Mouse (Mus musculus): Measurements from ENCODE around the gene Tssc4. TPM values are rescaled to one million over a fixed set of nuclear protein-coding genes. Genes with fewer than 3 reads are reported as not detected.

Gene Tssc4
- polyA plus RNA-seq, 1 experiment from 2014 or later, result 60.3 TPM

- Histone ChIP-seq H3K4me2 (ENCODE audit: low read length) (no peak overlapping the region), H3K36me3 (ENCODE audit: control insufficient read depth, insufficient read depth, low read length) (peaks cover 14% of the 10 kb centered on the region), H3K4me3 (ENCODE audit: low read depth, low read length) (no peak overlapping the region), H3K27me3 (replicated peaks; ENCODE audit: control insufficient read depth, insufficient read depth, low read length) (no peaks in the 10 kb centered on the region), H3K9me3 (ENCODE audit: control insufficient read depth, low read length) (no peaks in the 10 kb centered on the region), H3K9ac (ENCODE audit: low read length) (no peak overlapping the region), H3K4me1 (replicated peaks; ENCODE audit: control insufficient read depth, insufficient read depth, low read length) (0 out of 2 replicates have a peak, but pooled peaks cover 2% of the 10 kb centered on the region), H3K27ac (ENCODE audit: low read depth) (no peak overlapping the region)
- DNase-seq (ENCODE audit: low spot score) (no peak), ATAC-seq (replicated peaks; ENCODE audit: low FRiP score, low TSS enrichment, low read depth) (no peak)
- 68% methylated on average over 2 of the region's 2 CpGs for WGBS
These were observed 14.7 kb downstream of the Tssc4 start for GRCm38 (mm10) chr7:143083708-143084107.

GRCm38 (mm10) chr7:143086366-143086765, 17.3 kb downstream of the Tssc4 start:
- Histone ChIP-seq H3K9me3 (ENCODE audit: control insufficient read depth, low read length) (no peaks in the 10 kb centered on the region), H3K36me3 (ENCODE audit: control insufficient read depth, insufficient read depth, low read length) (peaks cover 14% of the 10 kb centered on the region; the same call in 1 of the 2 replicates), H3K4me3 (ENCODE audit: low read depth, low read length) (peak overlapping the region; percentile 23), H3K27ac (ENCODE audit: low read depth) (peak overlapping the region; percentile 87), H3K9ac (ENCODE audit: low read length) (peak overlapping the region; percentile 39; the same call in 1 of the 2 replicates), H3K4me2 (ENCODE audit: low read length) (peak overlapping the region; percentile 55), H3K4me1 (replicated peaks; ENCODE audit: control insufficient read depth, insufficient read depth, low read length) (0 out of 2 replicates have a peak, but pooled peaks cover 2% of the 10 kb centered on the region), H3K27me3 (replicated peaks; ENCODE audit: control insufficient read depth, insufficient read depth, low read length) (no peaks in the 10 kb centered on the region)
- DNase-seq (ENCODE audit: low spot score), result peak; percentile 75
- 38% methylated on average over 2 of the region's 2 CpGs for WGBS
- peak; percentile 20; the same call in 1 of the 2 replicates for ATAC-seq (replicated peaks; ENCODE audit: low FRiP score, low TSS enrichment, low read depth)

- ATAC-seq (replicated peaks; ENCODE audit: low FRiP score, low TSS enrichment, low read depth) (peak; percentile 88), DNase-seq (ENCODE audit: low spot score) (peak; percentile 86)
- peak overlapping the region; percentile 55 for H3K4me2 ChIP-seq (ENCODE audit: low read length)
- 0 out of 2 replicates have a peak, but pooled peaks cover 2% of the 10 kb centered on the region for H3K4me1 ChIP-seq (replicated peaks; ENCODE audit: control insufficient read depth, insufficient read depth, low read length)
- WGBS, result 19% methylated on average over 4 of the region's 4 CpGs
- H3K27me3 ChIP-seq (replicated peaks; ENCODE audit: control insufficient read depth, insufficient read depth, low read length), result no peaks in the 10 kb centered on the region
- H3K27ac ChIP-seq (ENCODE audit: low read depth), result peak overlapping the region; percentile 87
- peak overlapping the region; percentile 23; the same call in 1 of the 2 replicates for H3K4me3 ChIP-seq (ENCODE audit: low read depth, low read length)
- no peaks in the 10 kb centered on the region for H3K9me3 ChIP-seq (ENCODE audit: control insufficient read depth, low read length)
- peaks cover 11% of the 10 kb centered on the region; the same call in 1 of the 2 replicates for H3K36me3 ChIP-seq (ENCODE audit: control insufficient read depth, insufficient read depth, low read length)
- H3K9ac ChIP-seq (ENCODE audit: low read length), result peak overlapping the region; percentile 39
These were observed 18.1 kb downstream of the Tssc4 start for GRCm38 (mm10) chr7:143087070-143087579.

GRCm38 (mm10) chr7:143093847-143094246, 24.8 kb downstream of the Tssc4 start:
- Histone ChIP-seq H3K4me3 (ENCODE audit: low read depth, low read length) (no peak overlapping the region), H3K36me3 (ENCODE audit: control insufficient read depth, insufficient read depth, low read length) (no peaks in the 10 kb centered on the region), H3K4me1 (replicated peaks; ENCODE audit: control insufficient read depth, insufficient read depth, low read length) (no peaks in the 10 kb centered on the region), H3K4me2 (ENCODE audit: low read length) (no peak overlapping the region), H3K9me3 (ENCODE audit: control insufficient read depth, low read length) (no peaks in the 10 kb centered on the region), H3K27me3 (replicated peaks; ENCODE audit: control insufficient read depth, insufficient read depth, low read length) (no peaks in the 10 kb centered on the region), H3K27ac (ENCODE audit: low read depth) (no peak overlapping the region), H3K9ac (ENCODE audit: low read length) (no peak overlapping the region)
- DNase-seq (ENCODE audit: low spot score) (no peak), ATAC-seq (replicated peaks; ENCODE audit: low FRiP score, low TSS enrichment, low read depth) (no peak)
- WGBS, result 78% methylated on average over 3 of the region's 3 CpGs

- ATAC-seq (replicated peaks; ENCODE audit: low FRiP score, low TSS enrichment, low read depth) (peak; percentile 47; the same call in 1 of the 2 replicates), DNase-seq (ENCODE audit: low spot score) (peak; percentile 90)
- H3K9ac ChIP-seq (ENCODE audit: low read length), result no peak within 1 kb of the TSS
- 37% methylated on average over 10 of the region's 10 CpGs for WGBS
- H3K4me3 ChIP-seq (ENCODE audit: low read depth, low read length), result no peak within 1 kb of the TSS
- H3K27me3 ChIP-seq (replicated peaks; ENCODE audit: control insufficient read depth, insufficient read depth, low read length), result no peaks in the 10 kb centered on the region
- no peaks in the 10 kb centered on the region for H3K9me3 ChIP-seq (ENCODE audit: control insufficient read depth, low read length)
- H3K4me1 ChIP-seq (replicated peaks; ENCODE audit: control insufficient read depth, insufficient read depth, low read length), result no peaks in the 10 kb centered on the region
- no peak within 1 kb of the TSS for H3K4me2 ChIP-seq (ENCODE audit: low read length)
- H3K36me3 ChIP-seq (ENCODE audit: control insufficient read depth, insufficient read depth, low read length), result no peaks in the 10 kb centered on the region
- H3K27ac ChIP-seq (ENCODE audit: low read depth), result no peak within 1 kb of the TSS
These were observed 25.8 kb downstream of the Tssc4 start, which contains the start of gene Trpm5 for GRCm38 (mm10) chr7:143094592-143095553. Trpm5 (minus strand) TSS chr7:143094642.

GRCm38 (mm10) chr7:143095554-143095907, 26.5 kb downstream of the Tssc4 start:
- Histone ChIP-seq H3K9ac (ENCODE audit: low read length) (no peak overlapping the region), H3K9me3 (ENCODE audit: control insufficient read depth, low read length) (no peaks in the 10 kb centered on the region), H3K36me3 (ENCODE audit: control insufficient read depth, insufficient read depth, low read length) (no peaks in the 10 kb centered on the region), H3K4me1 (replicated peaks; ENCODE audit: control insufficient read depth, insufficient read depth, low read length) (no peaks in the 10 kb centered on the region), H3K4me2 (ENCODE audit: low read length) (no peak overlapping the region), H3K27ac (ENCODE audit: low read depth) (no peak overlapping the region), H3K27me3 (replicated peaks; ENCODE audit: control insufficient read depth, insufficient read depth, low read length) (no peaks in the 10 kb centered on the region), H3K4me3 (ENCODE audit: low read depth, low read length) (no peak overlapping the region)
- ATAC-seq (replicated peaks; ENCODE audit: low FRiP score, low TSS enrichment, low read depth), result no peak
- DNase-seq (ENCODE audit: low spot score), result no peak
- WGBS, result 65% methylated on average over 1 of the region's 1 CpGs

- H3K9ac ChIP-seq (ENCODE audit: low read length), result no peak overlapping the region
- ATAC-seq (replicated peaks; ENCODE audit: low FRiP score, low TSS enrichment, low read depth) (no peak), DNase-seq (ENCODE audit: low spot score) (no peak)
- no peaks in the 10 kb centered on the region for H3K36me3 ChIP-seq (ENCODE audit: control insufficient read depth, insufficient read depth, low read length)
- peaks cover 10% of the 10 kb centered on the region for H3K27me3 ChIP-seq (replicated peaks; ENCODE audit: control insufficient read depth, insufficient read depth, low read length)
- 72% methylated on average over 4 of the region's 4 CpGs for WGBS
- no peak overlapping the region for H3K27ac ChIP-seq (ENCODE audit: low read depth)
- no peak overlapping the region for H3K4me2 ChIP-seq (ENCODE audit: low read length)
- no peaks in the 10 kb centered on the region for H3K9me3 ChIP-seq (ENCODE audit: control insufficient read depth, low read length)
- no peaks in the 10 kb centered on the region for H3K4me1 ChIP-seq (replicated peaks; ENCODE audit: control insufficient read depth, insufficient read depth, low read length)
- no peak overlapping the region for H3K4me3 ChIP-seq (ENCODE audit: low read depth, low read length)
These were observed 31.7 kb downstream of the Tssc4 start for GRCm38 (mm10) chr7:143100759-143101158.

GRCm38 (mm10) chr7:143105258-143105897, 36.3 kb downstream of the Tssc4 start:
- H3K36me3 ChIP-seq (ENCODE audit: control insufficient read depth, insufficient read depth, low read length), result no peaks in the 10 kb centered on the region
- WGBS, result 66% methylated on average over 11 of the region's 11 CpGs
- DNase-seq (ENCODE audit: low spot score) (no peak), ATAC-seq (replicated peaks; ENCODE audit: low FRiP score, low TSS enrichment, low read depth) (no peak)
- no peak overlapping the region for H3K4me2 ChIP-seq (ENCODE audit: low read length)
- no peak overlapping the region for H3K4me3 ChIP-seq (ENCODE audit: low read depth, low read length)
- H3K27me3 ChIP-seq (replicated peaks; ENCODE audit: control insufficient read depth, insufficient read depth, low read length), result peaks cover 43% of the 10 kb centered on the region
- H3K9ac ChIP-seq (ENCODE audit: low read length), result no peak overlapping the region
- 0 out of 2 replicates have a peak, but pooled peaks cover 4% of the 10 kb centered on the region for H3K4me1 ChIP-seq (replicated peaks; ENCODE audit: control insufficient read depth, insufficient read depth, low read length)
- no peak overlapping the region for H3K27ac ChIP-seq (ENCODE audit: low read depth)
- no peaks in the 10 kb centered on the region for H3K9me3 ChIP-seq (ENCODE audit: control insufficient read depth, low read length)

Data from intestine, embryonic 14.5 days (tissue).